Mouse (Mus musculus): ENCODE results near the gene Tvp23b.
A peak's percentile ranks its signal among the peaks of the same experiment; 100 is the strongest.

The Tvp23b gene

GRCm38 (mm10) chr11:62945514-62945913, 66.3 kb downstream of the Tvp23b start:
- DNase-seq (ENCODE audit: low spot score), result no peak

GRCm38 (mm10) chr11:62949548-62949947, 70.3 kb downstream of the Tvp23b start:
- DNase-seq (ENCODE audit: low spot score), result no peak

- DNase-seq (ENCODE audit: low spot score), result no peak
Observed at GRCm38 (mm10) chr11:62951012-62951411, 71.8 kb downstream of the Tvp23b start, which contains the start of gene Cdrt4. TSS of gene Cdrt4 (plus strand) at chr11:62951193.

GRCm38 (mm10) chr11:62954766-62955165, 75.5 kb downstream of the Tvp23b start:
- no peak for DNase-seq (ENCODE audit: low spot score)

GRCm38 (mm10) chr11:62955186-62955585, 75.9 kb downstream of the Tvp23b start:
- DNase-seq (ENCODE audit: low spot score), result no peak

GRCm38 (mm10) chr11:62955776-62956175, 76.5 kb downstream of the Tvp23b start:
- no peak for DNase-seq (ENCODE audit: low spot score)

GRCm38 (mm10) chr11:62957626-62958180, 78.4 kb downstream of the Tvp23b start:
- no peak for DNase-seq (ENCODE audit: low spot score)

GRCm38 (mm10) chr11:62963292-62963691, 84.0 kb downstream of the Tvp23b start:
- no peak for DNase-seq (ENCODE audit: low spot score)

GRCm38 (mm10) chr11:62966424-62966764, 87.1 kb downstream of the Tvp23b start:
- DNase-seq (ENCODE audit: low spot score), result peak; percentile 7

Data from yolk sac, embryonic 10.5 days (tissue).